Mouse (Mus musculus): ENCODE data around the gene Olfr535.
"Not testable (repeated sequence)": the region's sequence is repeated elsewhere in the genome, so short reads cannot be mapped to it uniquely, and the experiment has no call there.

The Olfr535 gene

GRCm38 (mm10) chr7:140483916-140484315, at the start of gene Olfr535:
Olfr535 (plus strand) TSS chr7:140484216.
- DNase-seq (ENCODE audit: low read depth), result no peak

DNA sequence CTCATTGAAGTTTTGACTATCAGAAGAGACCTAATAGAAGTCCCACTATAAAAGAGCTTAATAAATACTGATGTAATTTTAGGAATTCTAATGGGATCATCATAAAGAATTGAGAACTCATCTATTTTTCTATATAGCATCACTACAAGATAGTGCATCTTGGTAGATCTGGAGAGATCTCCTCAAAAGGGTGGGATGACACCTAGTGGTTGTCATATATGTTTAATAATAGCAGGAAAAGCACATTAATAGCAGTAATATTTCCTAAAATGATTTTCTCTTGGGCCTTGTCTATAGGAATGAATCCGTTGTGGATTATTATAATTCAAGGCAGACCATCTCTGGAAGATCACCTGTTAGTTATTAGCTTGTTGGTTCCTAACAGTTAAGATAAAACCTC, 40.9 kb upstream of the Olfr535 start:
- no peak for DNase-seq (ENCODE audit: low read depth)

GRCm38 (mm10) chr7:140463070-140463469, 20.9 kb upstream of the Olfr535 start, which contains the start of gene Olfr533:
Olfr533 (plus strand) TSS chr7:140463370.
- not testable (repeated sequence) for DNase-seq (ENCODE audit: low read depth)

DNA sequence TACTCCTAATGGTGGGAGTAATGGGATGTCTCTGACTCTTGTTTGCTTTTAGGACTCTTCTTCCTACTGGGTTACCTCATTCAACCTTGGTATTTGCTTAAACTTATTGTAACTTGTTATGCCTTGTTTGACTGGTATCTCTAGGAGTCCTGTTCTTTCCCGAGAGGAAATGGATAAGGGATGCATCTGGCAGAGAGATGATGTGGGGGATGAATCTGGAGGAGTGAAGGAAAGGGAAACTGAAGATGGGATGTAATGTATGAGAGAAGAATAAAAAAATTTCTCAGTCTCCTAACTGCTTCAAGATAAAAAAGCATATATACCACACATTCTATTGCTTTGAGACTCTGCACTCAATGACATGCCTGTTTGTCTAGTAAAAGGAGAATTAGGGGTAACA, 6.1 kb upstream of the Olfr535 start:
- no peak for DNase-seq (ENCODE audit: low read depth)

DNA sequence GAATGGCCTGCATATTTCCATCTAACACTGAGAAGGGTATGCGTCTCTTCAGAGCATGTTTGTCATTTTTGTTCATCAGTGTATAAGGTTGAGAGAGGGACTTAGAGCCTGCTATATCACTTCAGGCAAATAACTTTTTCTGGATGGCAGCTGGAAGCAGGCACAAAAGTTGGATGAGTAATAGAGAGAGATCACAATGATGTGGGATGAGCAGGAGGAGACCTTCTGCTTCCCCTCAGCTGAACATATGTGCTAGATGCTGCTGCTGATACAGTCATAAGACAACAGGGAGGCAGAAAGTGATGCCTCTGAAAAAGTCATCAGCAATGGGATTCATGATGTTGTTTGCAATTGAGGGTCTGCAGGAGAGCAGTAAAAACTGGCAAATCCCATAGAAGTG, 5.3 kb upstream of the Olfr535 start:
- DNase-seq (ENCODE audit: low read depth), result no peak

DNA sequence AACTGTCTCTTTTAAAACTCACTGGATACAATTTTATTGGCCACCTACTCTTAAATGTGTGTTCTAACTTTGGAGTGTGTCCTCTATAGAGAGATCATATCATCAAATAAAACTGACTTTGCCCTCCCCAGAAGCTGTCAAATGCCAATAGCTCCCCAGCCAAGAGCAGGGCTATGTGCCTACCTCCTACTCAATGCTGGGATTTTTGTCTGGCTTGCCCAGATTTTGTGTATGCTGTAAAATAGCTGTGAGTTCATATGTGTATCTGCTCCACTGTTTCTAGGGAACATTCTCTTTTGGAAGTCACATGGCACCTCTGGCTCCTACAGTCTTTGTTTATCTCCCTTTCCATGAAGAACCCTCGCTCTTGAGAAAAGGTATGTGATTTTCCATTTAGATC, 5.0 kb downstream of the Olfr535 start:
- no peak for DNase-seq (ENCODE audit: low read depth)

DNA sequence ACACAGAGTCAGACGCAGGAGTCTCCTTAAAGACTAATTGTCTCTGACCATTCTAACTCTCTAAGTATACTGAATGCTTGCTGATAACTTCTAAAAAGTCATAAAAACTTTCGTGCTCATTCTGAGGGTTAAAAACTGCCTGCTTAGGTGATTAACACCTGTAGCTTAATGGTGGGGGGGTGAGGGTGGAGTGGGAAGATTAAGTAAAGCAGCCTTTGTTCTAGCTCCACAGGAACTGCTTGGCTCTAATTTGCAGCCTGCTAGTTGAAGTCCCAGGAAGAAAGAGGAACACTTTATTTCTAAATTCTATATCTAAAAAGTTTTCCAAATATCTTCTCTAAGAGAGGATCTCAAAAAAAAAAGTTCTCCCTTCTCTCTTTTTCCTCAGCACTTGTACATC, 10.2 kb downstream of the Olfr535 start:
- no peak for DNase-seq (ENCODE audit: low read depth)

- DNase-seq (ENCODE audit: low read depth), result no peak
Measured at GRCm38 (mm10) chr7:140494702-140495101, 10.7 kb downstream of the Olfr535 start.

GRCm38 (mm10) chr7:140507346-140508021, 23.5 kb downstream of the Olfr535 start, which contains the start of gene Olfr536:
Olfr536 (minus strand) TSS chr7:140507396.
- not testable (repeated sequence) for DNase-seq (ENCODE audit: low read depth)

DNA sequence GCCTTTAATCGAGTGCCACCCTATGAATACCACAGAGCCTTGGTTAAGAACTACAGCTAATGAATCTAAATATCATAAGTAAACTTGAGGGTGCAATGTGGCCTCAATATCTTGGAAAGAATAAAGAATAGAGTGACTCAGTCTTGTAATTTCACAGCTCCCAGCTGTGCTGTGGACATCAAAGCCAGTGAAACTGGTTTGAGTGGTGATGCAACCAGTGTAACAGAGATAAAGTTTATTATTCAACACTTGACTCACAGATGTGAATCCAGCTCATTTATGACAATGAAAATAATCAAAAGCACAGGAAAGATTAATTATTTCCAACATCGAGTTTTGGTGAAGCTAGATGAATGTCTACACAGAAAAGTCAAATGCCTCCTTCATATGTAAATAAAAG, 55.7 kb downstream of the Olfr535 start:
- no peak for DNase-seq (ENCODE audit: low read depth)
